Mouse (Mus musculus) liver, embryonic 14.5 days (tissue): Measurements from ENCODE around the gene Tmem219. TPM values are rescaled to one million over a fixed set of nuclear protein-coding genes. Genes with fewer than 3 reads are reported as not detected.

ENCODE experiments used
- ATAC-seq: fragments of 200-750 bp; cut with Nextera tagmentation; 2 replicates; pipeline ENCODE4 v1.8.0; 2017; ENCODE audit warnings: moderate number of reproducible peaks, mild to moderate bottlenecking, moderate library complexity; ENCODE audit not compliant: insufficient read depth
- DNase-seq, 3 experiments: peaks; one replicate each; pipeline ENCODE4 v3.0.0-alpha.2; 2012 to 2013; ENCODE audit warnings: low read depth in 3 of 3, low spot score in 3 of 3
- H3K27ac ChIP-seq: fragments of 300-500 bp; sonication (generic); 2 replicates; pipeline ENCODE4 v1.5.1; 2014; ENCODE audit warnings: moderate library complexity, mild to moderate bottlenecking, control low read depth, inconsistent platforms
- H3K27me3 ChIP-seq: fragments of 300-500 bp; sonication (generic); 2 replicates; pipeline ENCODE4 v1.6.1; 2014; ENCODE audit warnings: mild to moderate bottlenecking, low read length, moderate library complexity; ENCODE audit not compliant: control insufficient read depth, insufficient read depth
- H3K36me3 ChIP-seq: fragments of 300-500 bp; sonication (generic); replicated peaks from 2 replicates; pipeline ENCODE4 v1.6.1; 2014; ENCODE audit warnings: low read depth; ENCODE audit not compliant: control insufficient read depth, insufficient read depth
- H3K4me1 ChIP-seq, 2 experiments: fragments of 200-500 bp in 1 of 2; fragments of 300-500 bp in 1 of 2; sonication (generic) in 1 of 2; replicated peaks; 2 replicates each; pipeline ENCODE4 v1.6.1; 2012 to 2014; ENCODE audit warnings: antibody characterized with exemption in 1 of 2, inconsistent platforms in 1 of 2, low read length in 1 of 2; ENCODE audit not compliant: control insufficient read depth in 2 of 2, insufficient read depth in 2 of 2
- H3K4me2 ChIP-seq: fragments of 300-500 bp; sonication (generic); 2 replicates; pipeline ENCODE4 v1.6.1; 2014; ENCODE audit warnings: low read depth, mild to moderate bottlenecking, control low read depth, moderate library complexity
- H3K4me3 ChIP-seq, 2 experiments: fragments of 200-500 bp in 1 of 2; fragments of 300-500 bp in 1 of 2; sonication (generic) in 1 of 2; 2 replicates each; pipeline ENCODE4 v1.5.1; 2012 to 2014; ENCODE audit warnings: low read depth in 2 of 2, low read length in 2 of 2, mild to moderate bottlenecking in 2 of 2, control low read depth in 1 of 2, inconsistent platforms in 1 of 2, moderate library complexity in 1 of 2; ENCODE audit not compliant: insufficient read depth in 1 of 2
- H3K9ac ChIP-seq: fragments of 300-500 bp; sonication (generic); replicated peaks from 2 replicates; pipeline ENCODE4 v1.6.1; 2014; ENCODE audit warnings: mild to moderate bottlenecking, control low read depth, moderate library complexity
- H3K9me3 ChIP-seq: fragments of 300-500 bp; sonication (generic); 2 replicates; pipeline ENCODE4 v1.6.1; 2016; ENCODE audit warnings: low read length, mixed read lengths; ENCODE audit not compliant: control insufficient read depth
- CTCF ChIP-seq: IDR thresholded peaks from 2 replicates; pipeline ENCODE4 v1.5.1; 2016; ENCODE audit warnings: antibody characterized with exemption, low read depth, control low read depth
- EP300 ChIP-seq: IDR thresholded peaks from 2 replicates; pipeline ENCODE4 v1.6.1; 2016; ENCODE audit warnings: antibody characterized with exemption, low read depth
- WGBS: fragments of 180-500 bp; shearing (Covaris S2); extraction: QIAGEN DNeasy Blood & Tissue Kit; methylation state at CpG from one replicate; pipeline ENCODE4 v1.1.7; 2014; ENCODE audit not compliant: insufficient replicate concordance; 5-methylcytosine and 5-hydroxymethylcytosine counted together
- polyA plus RNA-seq, 2 experiments: library from polyadenylated mRNA; depleted of rRNA in 1 of 2; stranded (reverse) in 1 of 2; unstranded in 1 of 2; fragments of >200 nt; fragmentation: Nextera tagmentation in 1 of 2; extraction: Ambion mirVana in 1 of 2; gene quantifications; 2 replicates each; pipeline versions ENCODE4 v1.2.1 to v1.2.3; 2012 to 2014

Gene Tmem219
- polyA plus RNA-seq, 2 experiments: 10.8 to 17.1 TPM

DNA sequence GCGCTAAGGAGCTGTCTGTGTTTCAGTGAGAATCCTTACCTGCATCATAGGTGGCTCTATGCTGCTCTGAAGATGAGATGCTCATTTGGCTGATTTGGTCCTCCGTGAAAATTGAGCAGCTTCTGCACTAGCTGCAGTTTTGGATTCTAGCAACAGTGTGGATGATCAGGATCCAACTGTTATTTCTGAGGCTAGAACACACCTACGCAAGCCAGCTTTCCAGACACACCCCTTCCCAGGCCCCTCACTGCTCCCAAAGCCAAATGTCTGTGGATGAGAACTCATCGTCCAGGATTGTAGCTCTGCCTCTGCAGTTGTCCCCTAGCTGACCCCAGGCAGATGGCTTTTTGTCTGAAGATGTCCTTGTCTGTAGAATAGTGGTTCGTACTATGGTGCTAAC, 38.4 kb upstream of the Tmem219 start:
- no peak overlapping the region for H3K27ac ChIP-seq
- H3K9ac ChIP-seq: no peak overlapping the region
- TF ChIP-seq EP300: no peak
- TF ChIP-seq CTCF: no peak
- H3K4me3 ChIP-seq: no peak overlapping the region
- no peaks in the 10 kb centered on the region for H3K4me1 ChIP-seq
- H3K9me3 ChIP-seq: no peaks in the 10 kb centered on the region
- no peak overlapping the region for H3K4me2 ChIP-seq
- no peaks in the 10 kb centered on the region for H3K36me3 ChIP-seq
- no peaks in the 10 kb centered on the region; the same call in 1 of the 2 replicates for H3K27me3 ChIP-seq
- WGBS: 78% methylated on average over 5 of the region's 5 CpGs
- ATAC-seq (no peak), DNase-seq (no peak)

DNA sequence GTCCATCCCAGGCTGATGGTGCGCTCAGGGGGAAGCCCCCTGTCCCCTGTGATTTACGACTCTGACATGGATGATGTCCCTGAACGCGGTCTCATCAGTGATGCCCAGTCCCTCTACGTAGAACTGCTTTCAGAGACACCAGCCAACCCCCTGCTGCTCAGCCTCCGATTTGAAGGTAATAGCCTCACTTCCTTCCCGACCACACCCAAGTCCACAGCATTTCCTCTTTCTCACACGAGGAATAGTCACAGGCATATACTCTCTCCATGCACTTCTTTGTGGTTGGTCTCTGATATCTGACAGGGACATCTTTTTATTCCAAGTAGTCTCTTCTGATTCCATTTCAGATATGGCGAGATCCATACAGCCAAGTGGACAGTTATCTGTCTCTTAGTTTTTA, 37.1 kb upstream of the Tmem219 start:
- H3K9ac ChIP-seq: no peak overlapping the region

DNA sequence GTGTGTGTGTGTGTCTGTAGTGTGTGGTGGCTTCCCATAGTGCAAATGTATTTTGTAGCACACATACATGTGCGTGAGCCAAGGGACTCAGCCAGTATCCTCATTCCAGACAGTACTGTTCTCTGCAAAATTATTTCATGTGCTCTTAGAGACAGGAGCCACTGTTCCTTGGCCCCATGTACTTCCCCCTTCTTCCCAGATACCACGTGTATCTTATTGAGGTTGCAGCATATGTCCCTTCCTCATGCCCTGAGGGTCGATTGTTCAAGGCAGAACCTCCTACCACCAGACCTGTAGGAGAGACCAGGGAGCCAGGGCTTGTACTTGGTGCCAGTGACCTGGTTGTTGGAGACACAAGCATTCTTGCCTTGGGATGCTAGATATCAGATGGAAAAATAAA, 32.4 kb upstream of the Tmem219 start:
- TF ChIP-seq CTCF (no peak), EP300 (no peak)
- H3K36me3 ChIP-seq: no peaks in the 10 kb centered on the region
- H3K9ac ChIP-seq: no peak overlapping the region
- H3K27ac ChIP-seq: no peak overlapping the region
- H3K4me3 ChIP-seq: no peak overlapping the region
- DNase-seq (no peak), ATAC-seq (no peak)
- H3K4me1 ChIP-seq: no peaks in the 10 kb centered on the region
- no peak overlapping the region for H3K4me2 ChIP-seq
- H3K27me3 ChIP-seq: peaks cover 16% of the 10 kb centered on the region
- 25% methylated on average over 3 of the region's 3 CpGs for WGBS
- no peaks in the 10 kb centered on the region for H3K9me3 ChIP-seq

More for the DNA sequence above, 37.1 kb upstream of the Tmem219 start:
- no peak for ATAC-seq
- no peak overlapping the region for H3K4me2 ChIP-seq
- TF ChIP-seq EP300: no peak
- no peak for TF ChIP-seq CTCF
- H3K4me1 ChIP-seq: no peaks in the 10 kb centered on the region
- no peak for DNase-seq
- no peaks in the 10 kb centered on the region for H3K36me3 ChIP-seq
- 33% methylated on average over 9 of the region's 9 CpGs for WGBS
- H3K27me3 ChIP-seq: no peaks in the 10 kb centered on the region; the same call in 1 of the 2 replicates
- no peaks in the 10 kb centered on the region for H3K9me3 ChIP-seq
- no peak overlapping the region for H3K4me3 ChIP-seq
- no peak overlapping the region for H3K27ac ChIP-seq

GRCm38 (mm10) chr7:126952646-126953045, 29.9 kb upstream of the Tmem219 start:
- Histone ChIP-seq H3K27me3 (peaks cover 18% of the 10 kb centered on the region), H3K9me3 (no peaks in the 10 kb centered on the region), H3K36me3 (no peaks in the 10 kb centered on the region), H3K4me3 (no peak overlapping the region), H3K27ac (no peak overlapping the region), H3K4me2 (no peak overlapping the region), H3K9ac (no peak overlapping the region), H3K4me1 (no peaks in the 10 kb centered on the region; a peak in 1 of 4 replicates)
- 2% methylated on average over 8 of the region's 8 CpGs for WGBS
- no peak for DNase-seq
- ATAC-seq: no peak
- TF ChIP-seq CTCF (no peak), EP300 (no peak)

DNA sequence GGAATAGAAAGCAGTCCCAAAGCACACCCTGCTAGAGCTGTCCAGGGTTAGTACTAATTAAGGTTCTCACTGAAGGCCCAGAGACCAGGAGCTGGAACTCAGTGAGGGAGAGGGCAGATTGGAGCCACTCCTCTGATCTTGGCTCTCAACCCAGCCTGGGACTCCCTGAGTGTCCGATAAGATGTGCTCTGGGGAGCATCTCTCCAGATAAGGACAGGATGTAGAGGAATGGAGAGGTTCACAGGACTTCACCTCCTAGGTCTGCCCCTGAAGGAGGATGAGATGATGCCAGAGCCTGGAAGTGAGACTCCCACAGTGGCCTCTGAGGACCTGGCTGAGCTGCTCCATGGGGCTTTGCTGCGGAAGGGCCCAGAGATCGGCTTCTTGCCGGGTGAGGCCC, 29.0 kb upstream of the Tmem219 start:
- H3K36me3 ChIP-seq: no peaks in the 10 kb centered on the region
- no peaks in the 10 kb centered on the region for H3K9me3 ChIP-seq
- no peak overlapping the region for H3K4me3 ChIP-seq
- no peak overlapping the region for H3K4me2 ChIP-seq
- TF ChIP-seq CTCF (no peak), EP300 (no peak)
- peaks cover 18% of the 10 kb centered on the region for H3K27me3 ChIP-seq
- no peak overlapping the region for H3K27ac ChIP-seq
- no peaks in the 10 kb centered on the region; a peak in 1 of 4 replicates for H3K4me1 ChIP-seq
- 19% methylated on average over 4 of the region's 4 CpGs for WGBS
- ATAC-seq (no peak), DNase-seq (no peak)
- H3K9ac ChIP-seq: no peak overlapping the region
